Mouse (Mus musculus): ENCODE data around the gene Kcnk7. TPM values are rescaled to one million over a fixed set of nuclear protein-coding genes. Genes with fewer than 3 reads are reported as not detected.

The Kcnk7 gene
- not detected in 2 replicates for polyA plus RNA-seq (2011; ENCODE audit: insufficient read depth, insufficient read length, low replicate concordance, missing spikeins)

GRCm38 (mm10) chr19:5704163-5704800, at the start of gene Kcnk7:
Gene Kcnk7, plus strand, starts transcription at chr19:5704367.
- Histone ChIP-seq H3K27ac (ENCODE audit: control insufficient read depth, insufficient read depth, low read depth, low read length, poor library complexity) (peak within 1 kb of the TSS; percentile 37), H3K4me1 (ENCODE audit: control insufficient read depth, insufficient read depth, low read length) (peaks cover 6% of the 10 kb centered on the region), H3K4me3 (replicated peaks; ENCODE audit: control insufficient read depth, low read depth, low read length) (no peak within 1 kb of the TSS)
- TF ChIP-seq POLR2A (IDR thresholded peaks at IDR 0.05; ENCODE audit: borderline replicate concordance, control insufficient read depth, low read depth, low read length) (no peak), CTCF (IDR thresholded peaks at IDR 0.05; ENCODE audit: control insufficient read depth, insufficient read depth, low read length) (no peak)
- 66% methylated on average over 17 of the region's 17 CpGs for WGBS

- Histone ChIP-seq H3K27ac (ENCODE audit: control insufficient read depth, insufficient read depth, low read depth, low read length, poor library complexity) (no peak overlapping the region; the same call in 1 of the 2 replicates), H3K4me3 (replicated peaks; ENCODE audit: control insufficient read depth, low read depth, low read length) (no peak overlapping the region), H3K4me1 (ENCODE audit: control insufficient read depth, insufficient read depth, low read length) (no peaks in the 10 kb centered on the region)
- TF ChIP-seq POLR2A (IDR thresholded peaks at IDR 0.05; ENCODE audit: borderline replicate concordance, control insufficient read depth, low read depth, low read length) (no peak), CTCF (IDR thresholded peaks at IDR 0.05; ENCODE audit: control insufficient read depth, insufficient read depth, low read length) (no peak)
- WGBS: 97% methylated on average over 43 of the region's 43 CpGs
These were observed 49.4 kb upstream of the Kcnk7 start for GRCm38 (mm10) chr19:5654720-5655298.

- no peak; the same call in 1 of the 2 replicates for TF ChIP-seq CTCF (IDR thresholded peaks at IDR 0.05; ENCODE audit: control insufficient read depth, insufficient read depth, low read length)
- TF ChIP-seq POLR2A (IDR thresholded peaks at IDR 0.05; ENCODE audit: borderline replicate concordance, control insufficient read depth, low read depth, low read length): peak; percentile 39; the same call in 1 of the 2 replicates
- Histone ChIP-seq H3K4me1 (ENCODE audit: control insufficient read depth, insufficient read depth, low read length) (peaks cover 4% of the 10 kb centered on the region; the same call in 1 of the 2 replicates), H3K4me3 (replicated peaks; ENCODE audit: control insufficient read depth, low read depth, low read length) (peak overlapping the region; percentile 65), H3K27ac (ENCODE audit: control insufficient read depth, insufficient read depth, low read depth, low read length, poor library complexity) (peak overlapping the region; percentile 88)
- WGBS: 3% methylated on average over 16 of the region's 16 CpGs
These were observed 43.0 kb upstream of the Kcnk7 start for GRCm38 (mm10) chr19:5660942-5661751.

- Histone ChIP-seq H3K4me3 (replicated peaks; ENCODE audit: control insufficient read depth, low read depth, low read length) (peak overlapping the region; percentile 91), H3K27ac (ENCODE audit: control insufficient read depth, insufficient read depth, low read depth, low read length, poor library complexity) (peak overlapping the region; percentile 88), H3K4me1 (ENCODE audit: control insufficient read depth, insufficient read depth, low read length) (peaks cover 6% of the 10 kb centered on the region; the same call in 1 of the 2 replicates)
- WGBS: 28% methylated on average over 8 of the region's 8 CpGs
- TF ChIP-seq CTCF (IDR thresholded peaks at IDR 0.05; ENCODE audit: control insufficient read depth, insufficient read depth, low read length) (no peak), POLR2A (IDR thresholded peaks at IDR 0.05; ENCODE audit: borderline replicate concordance, control insufficient read depth, low read depth, low read length) (no peak; the same call in 1 of the 2 replicates)
These were observed 41.9 kb upstream of the Kcnk7 start for GRCm38 (mm10) chr19:5662310-5662709.

GRCm38 (mm10) chr19:5662981-5663913, 40.9 kb upstream of the Kcnk7 start, which contains the start of gene Sipa1:
Gene Sipa1, minus strand, starts transcription at chr19:5663707.
- Histone ChIP-seq H3K4me1 (ENCODE audit: control insufficient read depth, insufficient read depth, low read length) (peaks cover 6% of the 10 kb centered on the region; the same call in 1 of the 2 replicates), H3K27ac (ENCODE audit: control insufficient read depth, insufficient read depth, low read depth, low read length, poor library complexity) (peak within 1 kb of the TSS; percentile 88), H3K4me3 (replicated peaks; ENCODE audit: control insufficient read depth, low read depth, low read length) (peak within 1 kb of the TSS; percentile 91)
- under 1% methylated on average over 32 of the region's 32 CpGs for WGBS
- peak; percentile 98 for TF ChIP-seq POLR2A (IDR thresholded peaks at IDR 0.05; ENCODE audit: borderline replicate concordance, control insufficient read depth, low read depth, low read length)
- TF ChIP-seq CTCF (IDR thresholded peaks at IDR 0.05; ENCODE audit: control insufficient read depth, insufficient read depth, low read length): no peak; the same call in 1 of the 2 replicates

GRCm38 (mm10) chr19:5664669-5665257, 39.4 kb upstream of the Kcnk7 start:
- WGBS: 90% methylated on average over 10 of the region's 10 CpGs
- no peak for TF ChIP-seq CTCF (IDR thresholded peaks at IDR 0.05; ENCODE audit: control insufficient read depth, insufficient read depth, low read length)
- TF ChIP-seq POLR2A (IDR thresholded peaks at IDR 0.05; ENCODE audit: borderline replicate concordance, control insufficient read depth, low read depth, low read length): no peak
- peak overlapping the region; percentile 13 for H3K4me3 ChIP-seq (replicated peaks; ENCODE audit: control insufficient read depth, low read depth, low read length)
- H3K4me1 ChIP-seq (ENCODE audit: control insufficient read depth, insufficient read depth, low read length): peaks cover 6% of the 10 kb centered on the region; the same call in 1 of the 2 replicates
- H3K27ac ChIP-seq (ENCODE audit: control insufficient read depth, insufficient read depth, low read depth, low read length, poor library complexity): peak overlapping the region; percentile 82

GRCm38 (mm10) chr19:5665465-5665864, 38.7 kb upstream of the Kcnk7 start:
- Histone ChIP-seq H3K4me1 (ENCODE audit: control insufficient read depth, insufficient read depth, low read length) (peaks cover 6% of the 10 kb centered on the region; the same call in 1 of the 2 replicates), H3K27ac (ENCODE audit: control insufficient read depth, insufficient read depth, low read depth, low read length, poor library complexity) (peak overlapping the region; percentile 82), H3K4me3 (replicated peaks; ENCODE audit: control insufficient read depth, low read depth, low read length) (no peak overlapping the region)
- 51% methylated on average over 15 of the region's 15 CpGs for WGBS
- no peak for TF ChIP-seq CTCF (IDR thresholded peaks at IDR 0.05; ENCODE audit: control insufficient read depth, insufficient read depth, low read length)
- peak; percentile 66 for TF ChIP-seq POLR2A (IDR thresholded peaks at IDR 0.05; ENCODE audit: borderline replicate concordance, control insufficient read depth, low read depth, low read length)

All from bone marrow, adult 2 months (tissue).